ENCODE assay signal across 11 mouse cellular contexts in the genomic region with DNA sequence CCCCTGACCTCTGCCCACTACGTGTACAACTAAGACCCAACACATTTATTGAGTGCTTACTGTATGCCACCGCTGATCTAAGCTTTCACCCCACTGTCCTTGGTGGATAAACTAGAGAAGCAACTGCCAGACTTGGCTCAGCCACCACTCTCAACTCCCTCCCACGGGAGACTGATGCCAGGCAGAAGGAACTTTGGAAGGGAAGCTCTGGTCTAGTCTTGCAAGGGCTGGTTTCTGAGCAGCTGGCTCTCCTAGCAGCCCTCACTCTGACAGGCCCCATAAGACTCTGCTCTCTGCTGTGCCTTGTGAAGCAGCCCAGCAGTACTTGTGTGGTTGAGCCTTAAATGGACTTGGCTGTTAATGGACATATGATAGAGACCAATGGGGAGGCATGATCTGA.
DNase-seq lines count a peak whose midpoint lies in the region.
"Had no signal": no experiment of that assay in that cellular context is flagged by ENCODE, and none has a peak within 500 bp of the region (broad histone marks: within the 10 kb centered on the region; RNA-seq: fewer than 3 reads in every experiment).

No protein-coding gene starts in this region.

- DNase-seq in layer of hippocampus, adult 11-12 months (ENCODE audit: low spot score): peak; percentile 55
- no peak for DNase-seq in layer of hippocampus, postnatal 25 days (ENCODE audit: extremely low spot score in 1 of 2, low spot score in 1 of 2)
- DNase-seq in kidney, postnatal 10 days: peak; percentile 38
- peak; percentile 28 to 69 for DNase-seq in left cerebral cortex, adult 9 months (ENCODE audit: low spot score in 2 of 2)
- DNase-seq in skeletal muscle tissue, adult 2 months (ENCODE audit: low read depth, low spot score): peak; percentile 35
- no peak for DNase-seq in urinary bladder, postnatal 25 days (ENCODE audit: low spot score)
- no peak for DNase-seq in urinary bladder, adult 18-20 months (ENCODE audit: low spot score in 2 of 2)
- no peak for DNase-seq in heart, postnatal 14 days
- DNase-seq: cerebellum, adult 9-11 months; lung, embryonic 14.5 days; thymus, postnatal 14 days had no signal

- intact Hi-C loops in heart, postnatal 14 days (cut with DNase I): no loop called here

Comparison
In these comparisons a context has a peak if more than half of its experiments do, and no peak if none do; other contexts are left out.
1. DNase-seq: peak in layer of hippocampus, adult 11-12 months (single experiment), kidney, postnatal 10 days (single experiment), left cerebral cortex, adult 9 months (2 of 2) and skeletal muscle tissue, adult 2 months (single experiment); none in layer of hippocampus, postnatal 25 days (0 of 2), urinary bladder, postnatal 25 days (single experiment), urinary bladder, adult 18-20 months (0 of 2) and heart, postnatal 14 days (0 of 2).